Mouse (Mus musculus) limb, embryonic 13.5 days (tissue): ENCODE data around the gene Lama2. TPM values are rescaled to one million over a fixed set of nuclear protein-coding genes. Genes with fewer than 3 reads are reported as not detected.

Experiments used
- ATAC-seq: fragments of 200-750 bp; cut with Nextera tagmentation; 2 replicates; pipeline ENCODE4 v1.8.0; 2017; ENCODE audit warnings: low read depth, moderate number of reproducible peaks, moderate TSS enrichment; ENCODE audit not compliant: low FRiP score
- H3K27ac ChIP-seq: fragments of 300-500 bp; sonication (generic); 2 replicates; pipeline ENCODE4 v1.5.1; 2015; ENCODE audit warnings: inconsistent platforms, mild to moderate bottlenecking, moderate library complexity
- H3K27me3 ChIP-seq: fragments of 300-500 bp; sonication (generic); 2 replicates; pipeline ENCODE4 v1.6.1; 2015; ENCODE audit warnings: mild to moderate bottlenecking, inconsistent platforms
- H3K36me3 ChIP-seq: fragments of 300-500 bp; sonication (generic); 2 replicates; pipeline ENCODE4 v1.6.1; 2015; ENCODE audit warnings: inconsistent platforms, mild to moderate bottlenecking, moderate library complexity
- H3K4me1 ChIP-seq: fragments of 300-500 bp; sonication (generic); 2 replicates; pipeline ENCODE4 v1.6.1; 2015; ENCODE audit warnings: inconsistent platforms
- H3K4me2 ChIP-seq: fragments of 300-500 bp; sonication (generic); replicated peaks from 2 replicates; pipeline ENCODE4 v1.6.1; 2015; ENCODE audit warnings: inconsistent platforms, mild to moderate bottlenecking, moderate library complexity
- H3K4me3 ChIP-seq: fragments of 300-500 bp; sonication (generic); 2 replicates; pipeline ENCODE4 v1.5.1; 2015; ENCODE audit warnings: moderate library complexity, mild to moderate bottlenecking, inconsistent platforms
- H3K9ac ChIP-seq: fragments of 300-500 bp; sonication (generic); 2 replicates; pipeline ENCODE4 v1.6.1; 2015; ENCODE audit warnings: mild to moderate bottlenecking, inconsistent platforms
- H3K9me3 ChIP-seq: fragments of 300-500 bp; sonication (generic); 2 replicates; pipeline ENCODE4 v1.6.1; 2016; ENCODE audit warnings: inconsistent platforms
- WGBS: fragments of 180-500 bp; shearing (Covaris S2); methylation state at CpG from one replicate; pipeline ENCODE4 v1.1.7; 2015; 5-methylcytosine and 5-hydroxymethylcytosine counted together
- polyA plus RNA-seq: library from polyadenylated mRNA; unstranded; fragments of >200 nt; fragmentation: Nextera tagmentation; extraction: Ambion mirVana; gene quantifications from 2 replicates; pipeline ENCODE4 v1.2.1, GENCODE M21; 2015

Lama2 gene
- 12.8 and 14.9 TPM in 2 replicates for polyA plus RNA-seq

- no peak within 1 kb of the TSS for H3K4me3 ChIP-seq
- peaks cover 16% of the 10 kb centered on the region for H3K4me1 ChIP-seq
- no peak within 1 kb of the TSS for H3K27ac ChIP-seq
- no peaks in the 10 kb centered on the region for H3K27me3 ChIP-seq
- WGBS = 93% methylated on average over 3 of the region's 3 CpGs
- no peaks in the 10 kb centered on the region for H3K9me3 ChIP-seq
- no peaks in the 10 kb centered on the region for H3K36me3 ChIP-seq
- H3K9ac ChIP-seq = no peak within 1 kb of the TSS
- H3K4me2 ChIP-seq = no peak within 1 kb of the TSS
- no peak for ATAC-seq
Measured at GRCm38 (mm10) chr10:27619658-27620057, at the start of gene Lama2. TSS of gene Lama2 (minus strand) at chr10:27619758.

GRCm38 (mm10) chr10:27664391-27664790, 44.8 kb upstream of the Lama2 start:
- no peaks in the 10 kb centered on the region for H3K27me3 ChIP-seq
- H3K36me3 ChIP-seq = no peaks in the 10 kb centered on the region
- ATAC-seq = no peak
- WGBS = 81% methylated on average over 1 of the region's 1 CpGs
- H3K27ac ChIP-seq = no peak overlapping the region
- no peaks in the 10 kb centered on the region for H3K9me3 ChIP-seq
- no peak overlapping the region for H3K9ac ChIP-seq
- H3K4me1 ChIP-seq = no peaks in the 10 kb centered on the region
- no peak overlapping the region for H3K4me2 ChIP-seq
- H3K4me3 ChIP-seq = no peak overlapping the region

- no peak for ATAC-seq
- WGBS = 55% methylated on average over 1 of the region's 1 CpGs
- H3K4me2 ChIP-seq = no peak overlapping the region
Measured at GRCm38 (mm10) chr10:27663396-27663795, 43.8 kb upstream of the Lama2 start.

GRCm38 (mm10) chr10:27654164-27654563, 34.6 kb upstream of the Lama2 start:
- H3K9ac ChIP-seq = no peak overlapping the region
- no peak overlapping the region for H3K4me2 ChIP-seq
- H3K27me3 ChIP-seq = no peaks in the 10 kb centered on the region
- WGBS = 82% methylated on average over 4 of the region's 4 CpGs
- no peaks in the 10 kb centered on the region for H3K36me3 ChIP-seq
- no peak for ATAC-seq
- H3K9me3 ChIP-seq = no peaks in the 10 kb centered on the region
- H3K4me3 ChIP-seq = no peak overlapping the region
- H3K27ac ChIP-seq = no peak overlapping the region
- no peaks in the 10 kb centered on the region for H3K4me1 ChIP-seq

More at GRCm38 (mm10) chr10:27663396-27663795, 43.8 kb upstream of the Lama2 start:
- H3K36me3 ChIP-seq = no peaks in the 10 kb centered on the region
- no peaks in the 10 kb centered on the region for H3K4me1 ChIP-seq
- no peak overlapping the region for H3K9ac ChIP-seq
- no peak overlapping the region for H3K27ac ChIP-seq
- H3K27me3 ChIP-seq = no peaks in the 10 kb centered on the region
- no peak overlapping the region for H3K4me3 ChIP-seq
- H3K9me3 ChIP-seq = no peaks in the 10 kb centered on the region

GRCm38 (mm10) chr10:27652694-27653335, 33.3 kb upstream of the Lama2 start:
- ATAC-seq = peak; percentile 67; the same call in 1 of the 2 replicates
- Histone ChIP-seq H3K27me3 (no peaks in the 10 kb centered on the region), H3K36me3 (no peaks in the 10 kb centered on the region), H3K4me1 (no peaks in the 10 kb centered on the region), H3K9ac (no peak overlapping the region), H3K4me2 (no peak overlapping the region), H3K9me3 (no peaks in the 10 kb centered on the region), H3K27ac (no peak overlapping the region), H3K4me3 (no peak overlapping the region)
- WGBS = 56% methylated on average over 8 of the region's 8 CpGs

- H3K36me3 ChIP-seq = no peaks in the 10 kb centered on the region
- no peaks in the 10 kb centered on the region for H3K27me3 ChIP-seq
- H3K27ac ChIP-seq = no peak overlapping the region
- ATAC-seq = no peak
- H3K9ac ChIP-seq = no peak overlapping the region
- H3K4me2 ChIP-seq = no peak overlapping the region
- H3K4me3 ChIP-seq = no peak overlapping the region
- 51% methylated on average over 2 of the region's 2 CpGs for WGBS
- H3K9me3 ChIP-seq = no peaks in the 10 kb centered on the region
- no peaks in the 10 kb centered on the region for H3K4me1 ChIP-seq
Measured at GRCm38 (mm10) chr10:27635721-27636120, 16.2 kb upstream of the Lama2 start.

GRCm38 (mm10) chr10:27631002-27631401, 11.4 kb upstream of the Lama2 start:
- Histone ChIP-seq H3K4me2 (no peak overlapping the region), H3K4me1 (no peaks in the 10 kb centered on the region), H3K9ac (no peak overlapping the region), H3K27me3 (no peaks in the 10 kb centered on the region), H3K4me3 (no peak overlapping the region), H3K9me3 (no peaks in the 10 kb centered on the region), H3K36me3 (no peaks in the 10 kb centered on the region), H3K27ac (no peak overlapping the region)
- 72% methylated on average over 4 of the region's 4 CpGs for WGBS
- no peak for ATAC-seq

- no peak for ATAC-seq
- Histone ChIP-seq H3K27ac (no peak overlapping the region), H3K4me3 (no peak overlapping the region), H3K27me3 (no peaks in the 10 kb centered on the region), H3K9me3 (no peaks in the 10 kb centered on the region), H3K4me2 (no peak overlapping the region), H3K36me3 (no peaks in the 10 kb centered on the region), H3K4me1 (peaks cover 6% of the 10 kb centered on the region), H3K9ac (no peak overlapping the region)
- 56% methylated on average over 9 of the region's 9 CpGs for WGBS
Measured at GRCm38 (mm10) chr10:27621697-27622449, 2.3 kb upstream of the Lama2 start.

- Histone ChIP-seq H3K9ac (no peak overlapping the region), H3K9me3 (no peaks in the 10 kb centered on the region), H3K36me3 (no peaks in the 10 kb centered on the region), H3K4me2 (no peak overlapping the region), H3K4me3 (no peak overlapping the region), H3K4me1 (peaks cover 16% of the 10 kb centered on the region), H3K27ac (no peak overlapping the region), H3K27me3 (no peaks in the 10 kb centered on the region)
- peak; percentile 30 for ATAC-seq
- WGBS = 84% methylated on average over 4 of the region's 4 CpGs
Measured at GRCm38 (mm10) chr10:27617522-27618020, 2.0 kb downstream of the Lama2 start.

GRCm38 (mm10) chr10:27616641-27617415, 2.7 kb downstream of the Lama2 start:
- peak; percentile 83 for ATAC-seq
- peak overlapping the region; percentile 75 for H3K27ac ChIP-seq
- no peaks in the 10 kb centered on the region for H3K27me3 ChIP-seq
- H3K9ac ChIP-seq = peak overlapping the region; percentile 72
- H3K36me3 ChIP-seq = no peaks in the 10 kb centered on the region
- 5% methylated on average over 18 of the region's 18 CpGs for WGBS
- H3K9me3 ChIP-seq = no peaks in the 10 kb centered on the region
- peak overlapping the region; percentile 54 for H3K4me3 ChIP-seq
- peaks cover 16% of the 10 kb centered on the region for H3K4me1 ChIP-seq
- peak overlapping the region; percentile 81 for H3K4me2 ChIP-seq

GRCm38 (mm10) chr10:27595675-27596074, 23.9 kb downstream of the Lama2 start:
- H3K27me3 ChIP-seq = no peaks in the 10 kb centered on the region
- no peaks in the 10 kb centered on the region for H3K9me3 ChIP-seq
- no peak for ATAC-seq
- H3K27ac ChIP-seq = no peak overlapping the region
- H3K36me3 ChIP-seq = no peaks in the 10 kb centered on the region
- 78% methylated on average over 3 of the region's 3 CpGs for WGBS
- H3K4me3 ChIP-seq = no peak overlapping the region
- H3K4me2 ChIP-seq = no peak overlapping the region
- no peak overlapping the region for H3K9ac ChIP-seq
- no peaks in the 10 kb centered on the region for H3K4me1 ChIP-seq

GRCm38 (mm10) chr10:27533217-27533616, 86.3 kb downstream of the Lama2 start:
- Histone ChIP-seq H3K4me3 (no peak overlapping the region), H3K27me3 (no peaks in the 10 kb centered on the region), H3K9ac (no peak overlapping the region), H3K36me3 (no peaks in the 10 kb centered on the region), H3K9me3 (no peaks in the 10 kb centered on the region), H3K4me1 (no peaks in the 10 kb centered on the region), H3K4me2 (no peak overlapping the region), H3K27ac (no peak overlapping the region)
- WGBS = 80% methylated on average over 2 of the region's 2 CpGs
- no peak for ATAC-seq
